Mouse (Mus musculus): ENCODE results near the gene Glod4.

- TF ChIP-seq CTCF (conservative IDR thresholded peaks at IDR 0.05; ENCODE audit: insufficient read depth, insufficient read length, low read depth, low read length) (no peak), POLR2A (IDR thresholded peaks at IDR 0.05; ENCODE audit: low read depth, low read length) (no peak)
These were observed 105.5 kb downstream of the Glod4 start for GRCm38 (mm10) chr11:76137996-76138395.

Measured in kidney, adult 2 months (tissue).